Mouse (Mus musculus) ES-Bruce4 (cell line): Measurements from ENCODE around the gene Slc25a16. TPM values are rescaled to one million over a fixed set of nuclear protein-coding genes. Genes with fewer than 3 reads are reported as not detected.

Experiments used
- H3K27ac ChIP-seq: 2 replicates; pipeline ENCODE4 v1.5.1; 2012; ENCODE audit warnings: low read length, inconsistent platforms; ENCODE audit not compliant: insufficient read depth
- H3K27me3 ChIP-seq: 2 replicates; pipeline ENCODE4 v1.6.1; 2012; ENCODE audit warnings: mild to moderate bottlenecking, low read length, inconsistent platforms; ENCODE audit not compliant: control insufficient read depth, poor library complexity, insufficient read depth, severe bottlenecking
- H3K36me3 ChIP-seq: 2 replicates; pipeline ENCODE4 v1.6.1; 2012; ENCODE audit warnings: inconsistent platforms, mild to moderate bottlenecking, low read length, moderate library complexity; ENCODE audit not compliant: control insufficient read depth, poor library complexity, insufficient read depth, severe bottlenecking
- H3K4me1 ChIP-seq: one replicate; pipeline ENCODE4 v1.8.1; 2011; ENCODE audit warnings: low read length; ENCODE audit not compliant: control insufficient read depth, insufficient read depth
- H3K4me3 ChIP-seq: 2 replicates; pipeline ENCODE4 v1.5.1; 2011; ENCODE audit warnings: low read depth, mild to moderate bottlenecking, low read length
- H3K9ac ChIP-seq: 2 replicates; pipeline ENCODE4 v1.6.1; 2012; ENCODE audit warnings: low read depth, mild to moderate bottlenecking, inconsistent platforms; ENCODE audit not compliant: poor library complexity, severe bottlenecking
- H3K9me3 ChIP-seq: replicated peaks from 2 replicates; pipeline ENCODE4 v1.6.1; 2012; ENCODE audit warnings: mild to moderate bottlenecking, low read length, inconsistent platforms; ENCODE audit not compliant: control insufficient read depth, poor library complexity, insufficient read depth, severe bottlenecking
- CTCF ChIP-seq: IDR thresholded peaks from one replicate; pipeline ENCODE4 v1.8.1; 2011; ENCODE audit warnings: low read depth, low read length
- EP300 ChIP-seq: IDR thresholded peaks from 2 replicates; pipeline ENCODE4 v1.6.1; 2011; ENCODE audit warnings: low read depth, low read length; ENCODE audit not compliant: insufficient read depth
- POLR2A ChIP-seq: IDR thresholded peaks from one replicate; pipeline ENCODE4 v1.8.1; 2011; ENCODE audit warnings: low read length; ENCODE audit not compliant: insufficient read depth
- polyA plus RNA-seq: library from polyadenylated mRNA; stranded (reverse); fragments of >200 nt; gene quantifications from 2 replicates; pipeline ENCODE4 v1.2.4, GENCODE M21; 2011; ENCODE audit warnings: low read depth; ENCODE audit not compliant: missing spikeins, insufficient read depth, insufficient read length

Gene Slc25a16
- polyA plus RNA-seq, 1 experiment = 11.6 TPM

GRCm38 (mm10) chr10:62946738-62947471 lies 26.5 kb downstream of the Slc25a16 start, which contains the start of gene Dna2:
TSS of gene Dna2 (plus strand) at chr10:62947026.
- Histone ChIP-seq H3K4me1 (peaks cover 2% of the 10 kb centered on the region), H3K36me3 (peaks cover 3% of the 10 kb centered on the region), H3K27ac (peak within 1 kb of the TSS; percentile 88), H3K9ac (peak within 1 kb of the TSS; percentile 86), H3K27me3 (no peaks in the 10 kb centered on the region), H3K4me3 (peak within 1 kb of the TSS; percentile 91), H3K9me3 (no peaks in the 10 kb centered on the region)
- peak; percentile 11 for TF ChIP-seq POLR2A
- no peak for TF ChIP-seq EP300
- no peak for TF ChIP-seq CTCF

- no peak overlapping the region for H3K9ac ChIP-seq
- no peak overlapping the region for H3K4me3 ChIP-seq
- peaks cover 3% of the 10 kb centered on the region for H3K36me3 ChIP-seq
- no peaks in the 10 kb centered on the region for H3K9me3 ChIP-seq
- H3K27me3 ChIP-seq = no peaks in the 10 kb centered on the region
- no peak overlapping the region for H3K27ac ChIP-seq
- peaks cover 2% of the 10 kb centered on the region for H3K4me1 ChIP-seq
- TF ChIP-seq EP300 (no peak), CTCF (no peak), POLR2A (no peak)
Measured at GRCm38 (mm10) chr10:62948551-62948950, 28.1 kb downstream of the Slc25a16 start.

- Histone ChIP-seq H3K36me3 (peaks cover 72% of the 10 kb centered on the region), H3K9ac (no peak overlapping the region), H3K27ac (no peak overlapping the region), H3K9me3 (peaks cover 9% of the 10 kb centered on the region; the same call in 1 of the 2 replicates), H3K4me1 (no peaks in the 10 kb centered on the region), H3K4me3 (no peak overlapping the region), H3K27me3 (no peaks in the 10 kb centered on the region)
- TF ChIP-seq EP300 = no peak
- no peak for TF ChIP-seq POLR2A
- no peak for TF ChIP-seq CTCF
Measured at GRCm38 (mm10) chr10:62963956-62964355, 43.5 kb downstream of the Slc25a16 start.

DNA sequence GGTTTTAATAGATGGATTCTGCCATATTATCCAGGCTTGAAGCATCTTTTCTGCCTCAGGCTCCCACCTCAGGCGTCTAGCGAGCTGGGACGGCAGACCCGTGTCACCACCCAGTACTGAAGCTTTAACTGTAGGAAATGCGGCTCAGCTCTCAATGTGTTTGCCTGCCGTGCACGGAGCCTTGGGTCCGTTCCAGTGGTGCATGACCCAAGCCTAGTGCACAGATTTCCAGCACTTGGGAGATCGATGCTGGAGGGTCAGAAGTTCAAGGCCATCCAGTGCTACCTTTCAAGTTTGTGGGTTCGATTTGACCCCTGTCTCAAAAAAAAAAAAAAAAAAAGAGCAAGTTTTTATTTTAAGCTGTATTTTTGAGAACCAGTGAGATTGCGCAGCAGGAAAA lies 45.4 kb downstream of the Slc25a16 start:
- no peak overlapping the region for H3K4me3 ChIP-seq
- no peak overlapping the region for H3K9ac ChIP-seq
- H3K27me3 ChIP-seq = no peaks in the 10 kb centered on the region
- no peak overlapping the region for H3K27ac ChIP-seq
- peaks cover 9% of the 10 kb centered on the region; the same call in 1 of the 2 replicates for H3K9me3 ChIP-seq
- H3K36me3 ChIP-seq = peaks cover 70% of the 10 kb centered on the region
- TF ChIP-seq POLR2A = no peak
- no peak for TF ChIP-seq EP300
- no peak for TF ChIP-seq CTCF
- no peaks in the 10 kb centered on the region for H3K4me1 ChIP-seq

DNA sequence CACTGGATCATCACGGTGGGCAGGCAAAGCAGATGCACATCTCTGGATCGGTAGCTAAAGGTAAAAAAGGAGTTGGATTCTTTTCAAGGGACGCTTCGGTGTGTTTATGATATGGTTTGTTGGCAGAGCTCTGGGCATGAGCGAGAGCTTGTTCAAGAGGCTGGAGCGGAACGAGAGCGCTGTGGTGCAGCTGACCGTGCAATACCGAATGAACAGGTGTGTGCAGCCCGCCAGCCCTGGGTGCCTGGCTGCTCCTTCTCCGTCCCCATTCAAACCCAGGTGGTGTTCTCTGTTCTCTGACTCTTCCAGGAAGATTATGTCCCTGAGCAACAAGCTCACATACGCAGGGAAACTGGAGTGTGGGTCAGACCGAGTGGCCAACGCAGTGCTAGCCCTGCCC lies 45.9 kb downstream of the Slc25a16 start:
- Histone ChIP-seq H3K9ac (no peak overlapping the region), H3K4me3 (no peak overlapping the region), H3K27me3 (no peaks in the 10 kb centered on the region), H3K9me3 (peaks cover 9% of the 10 kb centered on the region; the same call in 1 of the 2 replicates), H3K36me3 (peaks cover 68% of the 10 kb centered on the region), H3K27ac (no peak overlapping the region), H3K4me1 (no peaks in the 10 kb centered on the region)
- no peak for TF ChIP-seq EP300
- no peak for TF ChIP-seq CTCF

- Histone ChIP-seq H3K4me1 (no peaks in the 10 kb centered on the region), H3K9ac (no peak overlapping the region), H3K9me3 (peaks cover 4% of the 10 kb centered on the region; the same call in 1 of the 2 replicates), H3K4me3 (no peak overlapping the region), H3K27me3 (no peaks in the 10 kb centered on the region), H3K27ac (no peak overlapping the region), H3K36me3 (peaks cover 25% of the 10 kb centered on the region)
- TF ChIP-seq EP300 (no peak), CTCF (no peak), POLR2A (no peak)
Measured at GRCm38 (mm10) chr10:62971821-62972220, 51.4 kb downstream of the Slc25a16 start.
